Mouse (Mus musculus): Measurements from ENCODE around the gene Rab40c. TPM values are rescaled to one million over a fixed set of nuclear protein-coding genes. Genes with fewer than 3 reads are reported as not detected.
A peak's percentile ranks its signal among the peaks of the same experiment; 100 is the strongest.

The Rab40c gene
- polyA plus RNA-seq, 1 experiment from 2014 or later = 36.6 TPM

GRCm38 (mm10) chr17:25860832-25861703, 58.5 kb downstream of the Rab40c start, which contains the start of gene Wdr90:
Wdr90 (minus strand) TSS chr17:25861501.
- H3K9me3 ChIP-seq = no peaks in the 10 kb centered on the region
- H3K27me3 ChIP-seq = no peaks in the 10 kb centered on the region
- H3K9ac ChIP-seq = peak within 1 kb of the TSS; percentile 85
- H3K4me3 ChIP-seq = peak within 1 kb of the TSS; percentile 71
- peak within 1 kb of the TSS; percentile 89 for H3K27ac ChIP-seq
- 0 out of 2 replicates have a peak, but pooled peaks cover 4% of the 10 kb centered on the region for H3K36me3 ChIP-seq
- H3K4me2 ChIP-seq = peak within 1 kb of the TSS; percentile 78
- peaks cover 24% of the 10 kb centered on the region for H3K4me1 ChIP-seq
- WGBS = 3% methylated on average over 65 of the region's 65 CpGs
- peak; percentile 86 for ATAC-seq (ENCODE audit: insufficient number of reproducible peaks, insufficient read depth, low FRiP score, low TSS enrichment, low read depth)

GRCm38 (mm10) chr17:25860229-25860628, 59.3 kb downstream of the Rab40c start:
- H3K4me3 ChIP-seq = peak overlapping the region; percentile 71
- H3K4me2 ChIP-seq = peak overlapping the region; percentile 78
- H3K36me3 ChIP-seq = peaks cover 7% of the 10 kb centered on the region
- no peaks in the 10 kb centered on the region for H3K27me3 ChIP-seq
- WGBS = 92% methylated on average over 6 of the region's 6 CpGs
- H3K9me3 ChIP-seq = no peaks in the 10 kb centered on the region
- no peak overlapping the region for H3K27ac ChIP-seq
- no peak for ATAC-seq (ENCODE audit: insufficient number of reproducible peaks, insufficient read depth, low FRiP score, low TSS enrichment, low read depth)
- peak overlapping the region; percentile 85 for H3K9ac ChIP-seq
- peaks cover 24% of the 10 kb centered on the region for H3K4me1 ChIP-seq

- Histone ChIP-seq H3K27me3 (no peaks in the 10 kb centered on the region), H3K4me3 (peak within 1 kb of the TSS; percentile 83), H3K4me1 (peaks cover 16% of the 10 kb centered on the region), H3K27ac (peak within 1 kb of the TSS; percentile 89), H3K9ac (peak within 1 kb of the TSS; percentile 91), H3K4me2 (peak within 1 kb of the TSS; percentile 87), H3K9me3 (no peaks in the 10 kb centered on the region), H3K36me3 (peaks cover 77% of the 10 kb centered on the region)
- peak; percentile 89 for ATAC-seq (ENCODE audit: insufficient number of reproducible peaks, insufficient read depth, low FRiP score, low TSS enrichment, low read depth)
- WGBS = 2% methylated on average over 21 of the region's 21 CpGs
Observed at GRCm38 (mm10) chr17:25844396-25844901, 75.1 kb downstream of the Rab40c start, which contains the start of gene Rhot2. Rhot2 (minus strand) TSS chr17:25844851.

- H3K27me3 ChIP-seq = no peaks in the 10 kb centered on the region
- 0 out of 2 replicates have a peak, but pooled peaks have one; percentile 1 for ATAC-seq (ENCODE audit: insufficient number of reproducible peaks, insufficient read depth, low FRiP score, low TSS enrichment, low read depth)
- no peaks in the 10 kb centered on the region for H3K9me3 ChIP-seq
- H3K27ac ChIP-seq = peak overlapping the region; percentile 89
- H3K9ac ChIP-seq = peak overlapping the region; percentile 91
- whole genome bisulfite sequencing = 2% methylated on average over 38 of the region's 38 CpGs
- H3K4me1 ChIP-seq = peaks cover 16% of the 10 kb centered on the region
- peaks cover 77% of the 10 kb centered on the region for H3K36me3 ChIP-seq
- H3K4me2 ChIP-seq = peak overlapping the region; percentile 87
- peak overlapping the region; percentile 83 for H3K4me3 ChIP-seq
Observed at GRCm38 (mm10) chr17:25843636-25844395, 75.7 kb downstream of the Rab40c start.

- Histone ChIP-seq H3K4me2 (peak overlapping the region; percentile 87), H3K9me3 (no peaks in the 10 kb centered on the region), H3K9ac (peak overlapping the region; percentile 91), H3K27ac (no peak overlapping the region), H3K27me3 (no peaks in the 10 kb centered on the region), H3K36me3 (peaks cover 74% of the 10 kb centered on the region), H3K4me1 (peaks cover 16% of the 10 kb centered on the region), H3K4me3 (peak overlapping the region; percentile 83)
- WGBS = 91% methylated on average over 4 of the region's 4 CpGs
- no peak for ATAC-seq (ENCODE audit: insufficient number of reproducible peaks, insufficient read depth, low FRiP score, low TSS enrichment, low read depth)
Observed at GRCm38 (mm10) chr17:25843122-25843521, 76.4 kb downstream of the Rab40c start.

GRCm38 (mm10) chr17:25842509-25842908, 77.0 kb downstream of the Rab40c start:
- H3K4me2 ChIP-seq = no peak overlapping the region
- no peak for ATAC-seq (ENCODE audit: insufficient number of reproducible peaks, insufficient read depth, low FRiP score, low TSS enrichment, low read depth)
- H3K27ac ChIP-seq = no peak overlapping the region
- peaks cover 18% of the 10 kb centered on the region for H3K4me1 ChIP-seq
- H3K9ac ChIP-seq = no peak overlapping the region
- no peaks in the 10 kb centered on the region for H3K9me3 ChIP-seq
- 82% methylated on average over 3 of the region's 3 CpGs for WGBS
- H3K4me3 ChIP-seq = no peak overlapping the region
- H3K27me3 ChIP-seq = no peaks in the 10 kb centered on the region
- H3K36me3 ChIP-seq = peaks cover 73% of the 10 kb centered on the region

GRCm38 (mm10) chr17:25841117-25841880, 78.2 kb downstream of the Rab40c start, which contains the start of gene Gm20683:
Gm20683 (minus strand) TSS chr17:25841763.
- H3K4me3 ChIP-seq = no peak within 1 kb of the TSS

GRCm38 (mm10) chr17:25840519-25840918, 79.0 kb downstream of the Rab40c start:
- H3K9me3 ChIP-seq = no peaks in the 10 kb centered on the region
- H3K27ac ChIP-seq = no peak overlapping the region
- no peak for ATAC-seq (ENCODE audit: insufficient number of reproducible peaks, insufficient read depth, low FRiP score, low TSS enrichment, low read depth)
- H3K4me3 ChIP-seq = no peak overlapping the region
- 95% methylated on average over 6 of the region's 6 CpGs for WGBS
- H3K27me3 ChIP-seq = no peaks in the 10 kb centered on the region
- 0 out of 2 replicates have a peak overlapping the region, but pooled peaks have one; percentile 6 for H3K9ac ChIP-seq
- peaks cover 59% of the 10 kb centered on the region for H3K36me3 ChIP-seq
- no peak overlapping the region for H3K4me2 ChIP-seq
- peaks cover 38% of the 10 kb centered on the region for H3K4me1 ChIP-seq

More at GRCm38 (mm10) chr17:25841117-25841880, 78.2 kb downstream of the Rab40c start, which contains the start of gene Gm20683:
- H3K27ac ChIP-seq = no peak within 1 kb of the TSS
- H3K4me1 ChIP-seq = peaks cover 30% of the 10 kb centered on the region
- H3K9me3 ChIP-seq = no peaks in the 10 kb centered on the region
- H3K27me3 ChIP-seq = no peaks in the 10 kb centered on the region
- peaks cover 61% of the 10 kb centered on the region for H3K36me3 ChIP-seq
- 93% methylated on average over 22 of the region's 22 CpGs for WGBS
- H3K9ac ChIP-seq = no peak within 1 kb of the TSS
- ATAC-seq (ENCODE audit: insufficient number of reproducible peaks, insufficient read depth, low FRiP score, low TSS enrichment, low read depth) = no peak
- no peak within 1 kb of the TSS for H3K4me2 ChIP-seq

- H3K9me3 ChIP-seq = no peaks in the 10 kb centered on the region
- no peaks in the 10 kb centered on the region for H3K27me3 ChIP-seq
- ATAC-seq (ENCODE audit: insufficient number of reproducible peaks, insufficient read depth, low FRiP score, low TSS enrichment, low read depth) = no peak
- H3K36me3 ChIP-seq = peaks cover 62% of the 10 kb centered on the region
- H3K4me1 ChIP-seq = peaks cover 43% of the 10 kb centered on the region
- no peak overlapping the region for H3K27ac ChIP-seq
- WGBS = 81% methylated on average over 14 of the region's 14 CpGs
- no peak overlapping the region for H3K4me2 ChIP-seq
- H3K9ac ChIP-seq = 0 out of 2 replicates have a peak overlapping the region, but pooled peaks have one; percentile 6
- no peak overlapping the region for H3K4me3 ChIP-seq
Observed at GRCm38 (mm10) chr17:25839455-25840235, 79.9 kb downstream of the Rab40c start.

GRCm38 (mm10) chr17:25838904-25839303, 80.6 kb downstream of the Rab40c start:
- 91% methylated on average over 4 of the region's 4 CpGs for WGBS
- H3K9me3 ChIP-seq = no peaks in the 10 kb centered on the region
- no peak overlapping the region for H3K27ac ChIP-seq
- ATAC-seq (ENCODE audit: insufficient number of reproducible peaks, insufficient read depth, low FRiP score, low TSS enrichment, low read depth) = no peak
- H3K4me1 ChIP-seq = peaks cover 48% of the 10 kb centered on the region
- H3K27me3 ChIP-seq = no peaks in the 10 kb centered on the region
- H3K36me3 ChIP-seq = peaks cover 64% of the 10 kb centered on the region
- H3K9ac ChIP-seq = 0 out of 2 replicates have a peak overlapping the region, but pooled peaks have one; percentile 6
- H3K4me2 ChIP-seq = no peak overlapping the region
- H3K4me3 ChIP-seq = no peak overlapping the region

Measured in embryonic facial prominence, embryonic 13.5 days (tissue).